Mouse (Mus musculus): ENCODE data around the gene Cog2.

DNA sequence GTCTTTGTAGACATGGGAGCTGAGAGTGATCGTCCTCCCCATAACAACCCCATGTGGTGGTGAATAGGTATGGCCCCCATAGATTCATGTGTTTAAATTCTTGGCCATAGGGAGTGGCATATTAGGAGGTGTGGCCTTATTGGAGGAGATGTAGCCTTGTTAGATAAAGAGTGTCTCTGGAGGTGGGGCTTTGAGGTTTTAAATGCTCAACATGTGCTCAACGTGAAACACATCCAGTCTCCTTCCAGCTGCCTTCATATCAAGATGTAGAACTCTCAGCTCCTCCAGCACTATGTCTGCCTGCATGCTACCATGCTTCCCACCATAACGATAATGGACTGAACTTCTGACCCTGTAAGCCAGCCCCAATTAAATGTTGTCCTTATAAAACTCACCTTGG is 4.5 kb upstream of the Cog2 start:
- TF ChIP-seq CTCF (IDR thresholded peaks at IDR 0.05 in 2 of 3, conservative IDR thresholded peaks at IDR 0.05 in 1 of 3; ENCODE audit: control insufficient read depth in 1 of 3, insufficient read depth in 1 of 3, low read depth in 2 of 3, low read length in 3 of 3, poor library complexity in 1 of 3, severe bottlenecking in 1 of 3) (no peak), USF1 (IDR thresholded peaks at IDR 0.05; ENCODE audit: low read depth, low read length) (no peak), HCFC1 (IDR thresholded peaks at IDR 0.05; ENCODE audit: low read depth, low read length) (no peak), CHD1 (IDR thresholded peaks at IDR 0.05; ENCODE audit: low read depth, low read length) (no peak), RAD21 (IDR thresholded peaks at IDR 0.05; ENCODE audit: low read depth, low read length) (no peak), TBP (IDR thresholded peaks at IDR 0.05; ENCODE audit: low read depth, low read length) (peak; percentile 66; the same call in 1 of the 2 replicates), EP300 (IDR thresholded peaks at IDR 0.05; ENCODE audit: low read depth in 1 of 2, low read length in 2 of 2) (no peak), MAX (IDR thresholded peaks at IDR 0.05; ENCODE audit: low read length) (peak; percentile 74), POLR2A (IDR thresholded peaks at IDR 0.05; ENCODE audit: control insufficient read depth in 1 of 2, insufficient read depth in 1 of 2, low read depth in 1 of 2, low read length in 2 of 2, poor library complexity in 1 of 2) (peak in 1 of 2 experiments; percentile 30; a peak in 1 of 4 replicates), GATA1 (IDR thresholded peaks at IDR 0.05; ENCODE audit: low read depth, low read length) (peak; percentile 37; the same call in 1 of the 2 replicates), MAZ (IDR thresholded peaks at IDR 0.05; ENCODE audit: low read depth, low read length) (no peak), ZC3H11A (IDR thresholded peaks at IDR 0.05; ENCODE audit: low read depth, low read length) (no peak), ZMIZ1 (IDR thresholded peaks at IDR 0.05; ENCODE audit: low read depth, low read length) (no peak), CHD2 (IDR thresholded peaks at IDR 0.05; ENCODE audit: low read length) (no peak)
